Mouse (Mus musculus) frontal cortex, adult 2 months (tissue): Measurements from ENCODE around the gene Calr3. TPM values are rescaled to one million over a fixed set of nuclear protein-coding genes. Genes with fewer than 3 reads are reported as not detected.

Experiments
- polyA plus RNA-seq: library from polyadenylated mRNA; depleted of rRNA; stranded (reverse); fragments of >200 nt; gene quantifications from 2 replicates; pipeline ENCODE4 v1.2.3, GENCODE M21; 2012; rRNA removed

Calr3 gene
- polyA plus RNA-seq, 1 experiment = 0.58 TPM

Other genes with a start within 250 kb of the Calr3 start
- gene Cib3, start 231.0 kb downstream of the Calr3 start, polyA plus RNA-seq = 0.06 and 0.21 TPM in 2 replicates
- not detected in 2 replicates for gene Gm11034, start 230.2 kb downstream of the Calr3 start, polyA plus RNA-seq
- 77.5 and 79.3 TPM in 2 replicates for gene Fam32a, start 224.1 kb downstream of the Calr3 start, polyA plus RNA-seq
- gene Ap1m1, start 203.9 kb downstream of the Calr3 start, polyA plus RNA-seq = 111 and 115 TPM in 2 replicates
- 3.7 and 6.4 TPM in 2 replicates for gene Gm10282, start 138.6 kb downstream of the Calr3 start, polyA plus RNA-seq
- gene Klf2, start 124.8 kb downstream of the Calr3 start, polyA plus RNA-seq = 10.3 and 18.3 TPM in 2 replicates
- 76.1 and 81.8 TPM in 2 replicates for gene Eps15l1, start 22.4 kb downstream of the Calr3 start, polyA plus RNA-seq
- 9.6 and 10.0 TPM in 2 replicates for gene 1700030K09Rik, start within 50 bp of the Calr3 start, polyA plus RNA-seq
- 51.4 and 57.2 TPM in 2 replicates for gene Cherp, start 31.4 kb upstream of the Calr3 start, polyA plus RNA-seq
- gene Slc35e1, start 48.7 kb upstream of the Calr3 start, polyA plus RNA-seq = 31.5 and 32.4 TPM in 2 replicates
- 7.9 and 9.0 TPM in 2 replicates for gene Med26, start 104.4 kb upstream of the Calr3 start, polyA plus RNA-seq
- 79.4 and 83.3 TPM in 2 replicates for gene Smim7, start 127.2 kb upstream of the Calr3 start, polyA plus RNA-seq
- 141 TPM in 2 replicates for gene Tmem38a, start 128.2 kb upstream of the Calr3 start, polyA plus RNA-seq
- gene Nwd1, start 202.8 kb upstream of the Calr3 start, polyA plus RNA-seq = 23.8 and 26.4 TPM in 2 replicates